Mouse (Mus musculus): Measurements from ENCODE around the gene Nek10.
"Not testable (repeated sequence)": the region's sequence is repeated elsewhere in the genome, so short reads cannot be mapped to it uniquely, and the experiment has no call there.

Nek10 gene

DNA sequence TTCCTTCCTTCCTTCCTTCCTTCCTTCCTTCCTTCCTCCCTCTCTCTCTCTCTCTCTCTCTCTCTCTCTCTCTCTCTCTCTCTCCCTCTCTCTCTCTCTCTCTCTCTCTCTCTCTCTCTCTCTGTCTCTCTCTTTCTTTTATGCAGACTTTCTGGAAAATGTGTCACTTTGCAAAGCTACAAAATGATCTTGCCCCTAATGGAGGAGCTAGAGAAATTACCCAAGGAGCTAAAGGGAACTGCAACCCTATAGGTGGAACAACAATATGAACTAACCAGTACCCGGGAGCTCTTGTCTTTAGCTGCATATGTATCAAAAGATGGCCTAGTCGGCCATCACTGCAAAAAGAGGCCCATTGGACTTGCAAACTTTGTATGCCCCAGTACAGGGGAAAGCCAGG is at the start of gene Nek10:
Gene Nek10, plus strand, starts transcription at position 301 of the 400 bp plus-strand sequence.
- not testable (repeated sequence) for DNase-seq (ENCODE audit: low spot score in 2 of 2)

DNA sequence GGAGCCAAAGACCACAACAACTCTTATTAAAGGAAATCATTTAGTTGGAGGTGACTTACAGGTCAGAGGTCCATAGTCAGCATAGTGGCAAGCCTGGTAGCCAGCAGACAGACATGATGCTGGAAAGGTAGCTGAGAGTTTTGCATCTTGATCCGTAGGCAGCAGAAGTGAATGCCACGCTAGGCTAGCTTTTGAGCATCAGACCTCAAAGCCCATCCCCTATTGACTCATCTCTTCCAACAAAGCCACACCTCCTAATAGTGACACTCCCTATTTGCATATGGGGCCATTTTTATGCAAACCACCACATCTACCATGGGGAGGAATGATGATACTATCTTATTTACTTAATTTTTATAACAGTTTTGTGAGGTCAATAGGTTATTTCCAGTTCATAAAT is 22.0 kb upstream of the Nek10 start:
- no peak for DNase-seq (ENCODE audit: low spot score in 2 of 2)

- no peak for DNase-seq (ENCODE audit: low spot score in 2 of 2)
These were observed 19.0 kb upstream of the Nek10 start for GRCm38 (mm10) chr14:14784223-14784622.

- DNase-seq (ENCODE audit: low spot score in 2 of 2), result no peak
These were observed 16.2 kb upstream of the Nek10 start for GRCm38 (mm10) chr14:14786979-14787378.

GRCm38 (mm10) chr14:14789840-14790470 is 13.3 kb upstream of the Nek10 start:
- DNase-seq (ENCODE audit: low spot score in 2 of 2), result no peak

DNA sequence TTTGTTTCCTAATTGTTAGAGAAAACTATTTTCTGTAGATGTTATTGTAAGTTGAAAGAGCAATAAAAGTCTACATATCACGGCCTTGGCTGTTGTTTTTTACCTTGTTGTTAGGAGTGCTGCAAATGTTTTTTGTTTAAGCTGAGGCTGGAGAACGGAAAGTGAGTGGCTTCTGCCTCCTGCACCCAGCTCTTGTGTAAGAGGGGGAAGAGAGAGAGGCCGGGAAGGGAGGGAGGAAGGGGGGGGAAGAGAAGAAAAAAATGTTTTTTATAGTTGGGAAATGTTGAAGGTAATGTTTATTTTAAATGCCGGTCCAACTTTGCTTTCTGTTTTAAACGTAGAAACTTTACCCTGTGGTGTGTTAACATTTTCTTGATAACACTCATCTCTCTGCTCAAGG is 3.4 kb upstream of the Nek10 start:
- no peak for DNase-seq (ENCODE audit: low spot score in 2 of 2)

DNA sequence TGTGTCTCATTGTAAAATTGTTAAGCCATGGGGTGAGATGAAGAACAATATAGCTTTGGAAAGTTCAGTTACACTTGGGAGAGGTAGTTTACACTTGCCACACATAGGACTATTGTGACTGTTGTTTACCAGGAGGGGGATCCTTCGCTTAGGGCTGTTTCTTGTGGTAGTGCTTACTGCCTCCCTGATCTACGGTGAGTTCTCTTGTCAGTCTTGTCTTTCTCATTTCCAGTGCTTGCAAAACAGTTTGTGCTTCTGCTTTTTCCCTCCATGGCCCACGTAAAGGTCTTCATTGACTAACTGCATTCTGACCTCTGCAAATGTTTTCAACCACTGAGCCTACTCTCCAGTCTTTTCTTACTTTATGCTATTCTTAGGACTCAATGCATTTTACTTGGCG is 2.9 kb upstream of the Nek10 start:
- DNase-seq (ENCODE audit: low spot score in 2 of 2), result no peak

- DNase-seq (ENCODE audit: low spot score in 2 of 2), result no peak
These were observed 2.4 kb upstream of the Nek10 start for GRCm38 (mm10) chr14:14800810-14801209.

DNA sequence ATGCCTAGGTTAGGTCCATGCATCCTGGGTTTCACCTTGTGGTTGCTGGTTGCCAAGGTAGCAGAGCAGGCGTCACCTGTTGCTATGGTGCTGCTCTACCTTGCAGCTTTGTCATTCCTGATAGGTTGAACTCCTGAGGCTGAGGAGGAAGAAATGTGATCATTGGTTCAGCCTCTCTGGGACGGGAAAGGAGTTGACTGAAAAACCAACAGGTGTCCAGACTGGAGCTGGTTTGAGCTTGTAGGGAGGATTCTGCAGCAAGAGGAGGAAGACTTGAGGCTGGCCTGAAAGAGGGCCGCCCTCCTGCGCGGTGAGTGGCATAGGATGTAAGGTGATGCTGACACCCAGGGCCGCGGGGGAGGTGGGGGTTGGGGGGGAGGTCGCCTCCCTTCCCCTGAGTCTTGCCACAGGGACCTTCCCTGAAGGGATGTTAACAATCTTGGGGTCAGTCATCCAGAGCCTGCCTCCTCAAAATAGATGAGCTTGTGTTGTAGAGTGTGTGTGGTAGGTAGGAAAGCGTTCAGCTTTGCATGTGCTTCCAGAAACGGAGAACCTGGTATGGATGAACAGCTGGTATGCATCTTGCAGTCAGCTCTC is 804 bp downstream of the Nek10 start:
- DNase-seq (ENCODE audit: low spot score in 2 of 2), result no peak

- DNase-seq (ENCODE audit: low spot score in 2 of 2), result no peak
These were observed 1.4 kb downstream of the Nek10 start for GRCm38 (mm10) chr14:14804518-14805212.

GRCm38 (mm10) chr14:14832520-14833240 is 29.5 kb downstream of the Nek10 start:
- DNase-seq (ENCODE audit: low spot score in 2 of 2), result peak; percentile 39 to 83

DNA sequence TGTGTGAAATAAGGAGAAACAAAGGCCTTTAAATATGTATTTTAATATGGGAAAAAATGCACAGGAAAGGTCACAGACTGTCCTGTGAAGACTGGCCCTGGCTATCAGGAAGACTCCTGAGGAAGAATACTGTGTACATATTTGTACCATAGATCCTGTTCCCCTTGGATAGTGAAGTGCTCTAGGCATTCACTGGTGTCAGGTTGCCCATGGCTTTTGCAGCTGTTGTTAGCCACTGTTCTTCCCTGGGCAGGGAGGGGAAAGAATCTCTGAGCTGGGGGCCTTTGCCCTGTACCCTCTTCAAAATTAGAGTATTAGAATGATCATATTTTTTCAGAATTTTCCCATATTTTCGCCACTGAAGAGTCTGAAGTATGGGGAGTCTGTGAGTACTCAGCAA is 30.3 kb downstream of the Nek10 start:
- no peak for DNase-seq (ENCODE audit: low spot score in 2 of 2)

GRCm38 (mm10) chr14:14834266-14834665 is 31.1 kb downstream of the Nek10 start:
- DNase-seq (ENCODE audit: low spot score in 2 of 2), result no peak

DNA sequence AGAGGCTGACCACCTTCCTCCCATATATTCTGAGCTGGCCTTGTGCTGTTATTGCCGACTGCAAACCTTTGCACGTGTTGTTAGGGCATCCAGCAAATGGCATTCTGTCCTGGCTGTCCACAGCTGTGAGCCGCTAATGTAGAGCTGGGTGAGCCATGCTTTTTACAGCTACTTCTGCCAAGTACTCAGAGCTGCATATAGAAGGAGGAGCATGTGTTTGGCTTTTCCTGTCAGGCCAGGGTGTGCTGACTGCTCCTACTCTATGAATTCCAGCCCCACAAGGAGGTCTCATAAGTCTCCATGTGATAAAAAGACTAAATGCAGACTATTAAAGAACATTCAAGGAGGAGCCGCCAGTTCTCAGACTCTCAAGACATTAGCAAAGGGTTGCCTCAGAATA is 34.4 kb downstream of the Nek10 start:
- no peak for DNase-seq (ENCODE audit: low spot score in 2 of 2)

- peak in 1 of 2 experiments; percentile 24 for DNase-seq (ENCODE audit: low spot score in 2 of 2)
These were observed 34.9 kb downstream of the Nek10 start for GRCm38 (mm10) chr14:14838109-14838508.

DNA sequence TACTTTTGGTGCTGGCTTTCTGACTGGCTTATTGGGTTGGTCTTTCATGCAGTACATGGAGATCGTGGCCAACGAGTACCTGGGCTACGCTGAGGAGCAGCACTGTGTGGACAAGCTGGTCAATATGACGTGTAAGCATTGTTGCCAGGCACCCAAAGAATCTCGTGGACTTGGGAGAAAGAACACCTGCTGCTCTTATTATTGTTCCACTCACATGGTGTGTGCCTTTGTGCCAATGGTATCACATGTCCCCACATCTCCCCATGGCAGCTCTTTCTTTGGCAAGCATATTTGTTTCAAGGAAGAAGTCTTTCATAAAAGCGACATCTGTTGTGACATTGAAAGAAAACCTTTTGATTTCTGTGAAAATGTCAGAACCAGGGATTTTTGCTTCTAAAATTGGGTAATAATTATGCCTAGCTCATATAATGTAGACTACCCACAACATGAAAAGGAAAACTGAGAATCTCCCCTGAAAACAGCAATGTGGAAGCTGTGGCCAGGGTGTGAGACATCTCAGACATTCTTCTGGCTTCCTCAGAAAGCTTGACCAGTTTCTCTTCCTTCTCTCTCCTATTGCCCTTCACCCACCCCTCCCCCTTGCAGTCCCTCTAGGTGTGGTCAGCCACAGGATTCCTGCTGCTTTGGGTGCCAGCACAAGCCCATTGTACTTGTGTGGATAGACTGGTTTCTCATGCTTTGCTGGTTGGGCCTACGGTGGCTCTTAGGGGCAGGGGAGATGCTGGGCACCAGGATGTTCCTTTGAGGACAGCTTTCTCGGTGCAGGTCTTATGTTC is 39.7 kb downstream of the Nek10 start:
- DNase-seq (ENCODE audit: low spot score in 2 of 2), result no peak

- no peak for DNase-seq (ENCODE audit: low spot score in 2 of 2)
These were observed 49.6 kb downstream of the Nek10 start for GRCm38 (mm10) chr14:14852838-14853237.

GRCm38 (mm10) chr14:14860331-14860730 is 57.1 kb downstream of the Nek10 start:
- DNase-seq (ENCODE audit: low spot score in 2 of 2), result no peak

- DNase-seq (ENCODE audit: low spot score in 2 of 2), result peak; percentile 73 to 81
These were observed 60.6 kb downstream of the Nek10 start for GRCm38 (mm10) chr14:14863690-14864356.

DNA sequence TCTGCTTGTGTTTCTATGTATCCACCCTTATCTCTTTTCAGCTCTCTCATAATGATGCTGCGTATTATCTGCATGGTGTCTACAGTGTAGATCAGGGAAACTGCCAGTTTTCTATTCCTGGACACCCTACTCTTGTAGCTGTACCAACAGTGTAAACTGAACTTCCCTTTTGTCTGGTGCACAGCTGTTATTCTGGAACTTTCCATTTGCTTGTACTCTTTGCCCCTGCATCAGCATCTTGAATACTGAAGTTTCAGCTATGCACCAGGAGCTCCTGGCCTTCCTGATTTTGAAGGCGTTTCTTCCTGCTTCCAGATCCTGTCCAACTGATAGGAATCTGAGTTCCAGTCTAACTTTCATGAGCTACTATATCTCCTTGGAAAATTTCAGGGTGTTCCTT is 66.0 kb downstream of the Nek10 start:
- no peak for DNase-seq (ENCODE audit: low spot score in 2 of 2)

DNA sequence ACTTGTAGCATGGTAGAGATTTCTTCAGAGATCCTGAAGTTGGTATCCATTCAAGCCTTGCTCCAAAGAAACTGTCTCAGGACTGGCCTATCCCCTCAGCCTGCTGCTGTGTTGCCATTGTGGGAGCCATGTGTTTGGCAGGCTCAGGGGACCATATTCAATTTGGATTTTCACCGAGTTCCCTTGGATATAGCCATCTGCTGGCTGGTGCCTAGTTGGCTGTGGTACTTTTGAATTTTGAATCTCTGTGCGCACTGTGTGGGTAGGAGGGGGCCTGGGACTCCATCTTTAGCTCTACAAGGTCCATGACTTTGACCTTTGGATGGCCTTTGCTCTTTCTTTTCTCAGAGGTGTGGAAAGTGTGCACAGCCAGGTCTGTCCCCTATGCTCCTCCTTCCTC is 66.8 kb downstream of the Nek10 start:
- DNase-seq (ENCODE audit: low spot score in 2 of 2), result no peak
